22 mouse cellular contexts compared by ENCODE assay signal in the genomic region with DNA sequence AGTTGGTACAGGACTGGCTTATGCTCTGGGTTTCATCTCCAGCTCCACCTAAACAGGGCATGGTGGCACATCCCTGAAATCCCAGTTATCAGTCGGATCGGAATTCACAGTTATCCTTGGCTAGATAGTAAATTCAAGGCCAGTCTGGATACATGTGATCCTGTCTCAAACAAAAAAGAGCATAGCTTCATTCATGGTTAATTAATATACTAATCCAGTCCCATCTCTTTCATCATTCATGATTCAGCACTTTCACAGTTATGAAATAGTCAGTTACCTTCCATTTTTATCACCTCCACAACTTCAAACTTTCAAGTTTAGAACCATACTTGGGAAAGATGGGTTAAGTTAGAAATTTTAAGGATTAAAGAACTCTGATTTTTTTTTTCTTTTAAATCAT. TPM values are rescaled to one million over a fixed set of nuclear protein-coding genes. Genes with fewer than 3 reads are reported as not detected.
DNase-seq lines count a peak whose midpoint lies in the region; ATAC-seq and TF ChIP-seq lines count a peak whose summit lies in the region.
"Had no signal": no experiment of that assay in that cellular context is flagged by ENCODE, and none has a peak within 500 bp of the region (broad histone marks: within the 10 kb centered on the region; RNA-seq: fewer than 3 reads in every experiment).

No protein-coding gene starts in this region.

- no peak for TF ChIP-seq CTCF in gastrocnemius, adult 2 months (IDR thresholded peaks at IDR 0.05)
- no peak for TF ChIP-seq CTCF in kidney, postnatal 0 days (IDR thresholded peaks at IDR 0.05; ENCODE audit: low read depth)

- no peak for ATAC-seq in kidney, postnatal 0 days (replicated peaks; ENCODE audit: low FRiP score, low read depth)
- no peak for ATAC-seq in midbrain, embryonic 11.5 days (ENCODE audit: low FRiP score)
- ATAC-seq in midbrain, embryonic 15.5 days (replicated peaks), result no peak
- ATAC-seq: forebrain, embryonic 14.5 days; intestine, postnatal 0 days had no signal

- WGBS in kidney, postnatal 0 days, result 83% methylated on average over 2 of the region's 2 CpGs
- 90% methylated on average over 2 of the region's 2 CpGs for WGBS in midbrain, embryonic 11.5 days
- WGBS in midbrain, embryonic 15.5 days, result 82% methylated on average over 2 of the region's 2 CpGs

- DNase-seq in gastrocnemius, adult 2 months, result no peak
- no peak for DNase-seq in gastrocnemius, postnatal 36 days
- no peak for DNase-seq in kidney, postnatal 0 days (ENCODE audit: low spot score)
- no peak for DNase-seq in kidney, postnatal 25 days
- peak; percentile 47 for DNase-seq in midbrain, embryonic 11.5 days (ENCODE audit: low spot score, missing footprints)
- DNase-seq in cerebellum, postnatal 25 days, result no peak
- DNase-seq: lung, embryonic 14.5 days; lung, postnatal 14 days; right cerebral cortex, adult 18-20 months; spleen, adult 18-20 months had no signal

- H3K27me3 ChIP-seq in kidney, postnatal 0 days (ENCODE audit: insufficient read depth, low read length), result no peaks in the 10 kb centered on the region
- no peaks in the 10 kb centered on the region for H3K27me3 ChIP-seq in midbrain, embryonic 11.5 days (ENCODE audit: control insufficient read depth, insufficient read depth, low read length)
- H3K27me3 ChIP-seq in midbrain, embryonic 15.5 days (replicated peaks), result no peaks in the 10 kb centered on the region
- H3K27me3 ChIP-seq: embryonic facial prominence, embryonic 12.5 days; kidney, embryonic 15.5 days; limb, embryonic 15.5 days; neural tube, embryonic 12.5 days had no signal

- H3K4me2 ChIP-seq in kidney, postnatal 0 days (ENCODE audit: low read length), result no peak overlapping the region
- no peak overlapping the region for H3K4me2 ChIP-seq in midbrain, embryonic 11.5 days
- H3K4me2 ChIP-seq in midbrain, embryonic 15.5 days, result no peak overlapping the region
- H3K4me2 ChIP-seq: embryonic facial prominence, embryonic 12.5 days; heart, embryonic 11.5 days; hindbrain, embryonic 14.5 days; kidney, embryonic 15.5 days; limb, embryonic 15.5 days; lung, embryonic 14.5 days; neural tube, embryonic 12.5 days had no signal

- H3K9ac ChIP-seq in kidney, postnatal 0 days (ENCODE audit: low read depth, low read length), result no peak overlapping the region
- no peak overlapping the region for H3K9ac ChIP-seq in midbrain, embryonic 11.5 days (ENCODE audit: low read length)
- no peak overlapping the region for H3K9ac ChIP-seq in midbrain, embryonic 15.5 days
- H3K9ac ChIP-seq: embryonic facial prominence, embryonic 12.5 days; hindbrain, embryonic 14.5 days; kidney, embryonic 15.5 days; limb, embryonic 15.5 days; lung, embryonic 14.5 days; neural tube, embryonic 12.5 days had no signal

- H3K27ac ChIP-seq in gastrocnemius, adult 2 months, result peak overlapping the region; percentile 74; the same call in 1 of the 2 replicates
- 0 out of 2 replicates have a peak overlapping the region, but pooled peaks have one; percentile 62 for H3K27ac ChIP-seq in kidney, postnatal 0 days
- no peak overlapping the region for H3K27ac ChIP-seq in midbrain, embryonic 11.5 days (ENCODE audit: low read depth, low read length)
- H3K27ac ChIP-seq in midbrain, embryonic 15.5 days, result no peak overlapping the region
- H3K27ac ChIP-seq: embryonic facial prominence, embryonic 12.5 days; limb, embryonic 10.5 days; midbrain, embryonic 10.5 days; neural tube, embryonic 12.5 days had no signal

- H3K4me3 ChIP-seq in gastrocnemius, adult 2 months, result no peak overlapping the region
- no peak overlapping the region for H3K4me3 ChIP-seq in kidney, postnatal 0 days (replicated peaks; ENCODE audit: low read depth, low read length)
- no peak overlapping the region for H3K4me3 ChIP-seq in midbrain, embryonic 11.5 days (ENCODE audit: low read depth, low read length)
- H3K4me3 ChIP-seq in midbrain, embryonic 15.5 days, result no peak overlapping the region
- H3K4me3 ChIP-seq: embryonic facial prominence, embryonic 12.5 days; kidney, embryonic 15.5 days; limb, embryonic 10.5 days; limb, embryonic 15.5 days; midbrain, embryonic 10.5 days; myocyte; neural tube, embryonic 12.5 days had no signal

- H3K36me3 ChIP-seq in kidney, postnatal 0 days (ENCODE audit: insufficient read depth, low read length), result peaks cover 12% of the 10 kb centered on the region; the same call in 1 of the 2 replicates
- H3K36me3 ChIP-seq in midbrain, embryonic 11.5 days (ENCODE audit: control insufficient read depth, insufficient read depth, low read length), result peaks cover 3% of the 10 kb centered on the region; the same call in 1 of the 2 replicates
- H3K36me3 ChIP-seq in midbrain, embryonic 15.5 days (replicated peaks), result peaks cover 17% of the 10 kb centered on the region; the same call in 1 of the 2 replicates

- intact Hi-C loops in gastrocnemius, adult 2 months (cut with DNase I), result no loop called here
- intact Hi-C loops in gastrocnemius, postnatal 36 days (cut with DNase I), result no loop called here

- H3K9me3 ChIP-seq in kidney, postnatal 0 days (replicated peaks; ENCODE audit: low read length), result no peaks in the 10 kb centered on the region
- H3K9me3 ChIP-seq in midbrain, embryonic 11.5 days (ENCODE audit: control insufficient read depth, low read length), result no peaks in the 10 kb centered on the region
- H3K9me3 ChIP-seq in midbrain, embryonic 15.5 days, result no peaks in the 10 kb centered on the region
- H3K9me3 ChIP-seq: embryonic facial prominence, embryonic 12.5 days; kidney, embryonic 15.5 days; limb, embryonic 10.5 days; limb, embryonic 15.5 days; midbrain, embryonic 10.5 days; neural tube, embryonic 12.5 days had no signal

- H3K4me1 ChIP-seq in kidney, postnatal 0 days (replicated peaks; ENCODE audit: insufficient read depth, low read length), result peaks cover 21% of the 10 kb centered on the region
- H3K4me1 ChIP-seq in midbrain, embryonic 11.5 days (ENCODE audit: control insufficient read depth, insufficient read depth, low read length), result no peaks in the 10 kb centered on the region
- no peaks in the 10 kb centered on the region for H3K4me1 ChIP-seq in midbrain, embryonic 15.5 days
- H3K4me1 ChIP-seq: embryonic facial prominence, embryonic 12.5 days; limb, embryonic 10.5 days; neural tube, embryonic 12.5 days had no signal

RNA-seq across cellular contexts. Expression of gene P4ha1, which starts 13.0 kb away (rescaled TPM):
- 10 to 100 TPM; 32.5 to 49.8 TPM for total RNA-seq in gastrocnemius, adult 2 months (2021)
- total RNA-seq in gastrocnemius, postnatal 36 days (2021), result 10 to 100 TPM; 21.9 to 31.7 TPM
- polyA plus RNA-seq in kidney, postnatal 0 days (2015; fragmentation: Nextera tagmentation; extraction: Ambion mirVana), result 27.9 and 31.3 TPM in 2 replicates
- polyA plus RNA-seq in midbrain, embryonic 11.5 days (2014; fragmentation: Nextera tagmentation; extraction: Ambion mirVana), result 41.9 and 45.9 TPM in 2 replicates
- polyA plus RNA-seq in midbrain, embryonic 15.5 days (2015; fragmentation: Nextera tagmentation; extraction: Ambion mirVana), result 26.0 and 29.1 TPM in 2 replicates

RNA-seq across cellular contexts. Expression of gene Gm10273, which starts 59.3 kb away (rescaled TPM):
- total RNA-seq in gastrocnemius, adult 2 months (2021), result 100 to 1,000 TPM; 149 to 171 TPM
- 100 to 1,000 TPM in 1 of 2 experiments, 10 to 100 TPM in 1; 85.4 to 136 TPM for total RNA-seq in gastrocnemius, postnatal 36 days (2021)
- polyA plus RNA-seq in kidney, postnatal 0 days (2015; fragmentation: Nextera tagmentation; extraction: Ambion mirVana), result 7.4 and 10.0 TPM in 2 replicates
- 2.4 and 3.3 TPM in 2 replicates for polyA plus RNA-seq in midbrain, embryonic 11.5 days (2014; fragmentation: Nextera tagmentation; extraction: Ambion mirVana)
- 2.1 and 9.3 TPM in 2 replicates for polyA plus RNA-seq in midbrain, embryonic 15.5 days (2015; fragmentation: Nextera tagmentation; extraction: Ambion mirVana)
- polyA plus RNA-seq: forebrain, embryonic 14.5 days; kidney, embryonic 15.5 days had no signal

Comparison
In these comparisons a context has a peak if more than half of its experiments do, and no peak if none do; other contexts are left out.
1. H3K27ac ChIP-seq: peak in gastrocnemius, adult 2 months (single experiment) and kidney, postnatal 0 days (single experiment); none in midbrain, embryonic 11.5 days (single experiment) and midbrain, embryonic 15.5 days (single experiment).